Mouse (Mus musculus): ENCODE measurements around the gene Tcirg1.

DNA sequence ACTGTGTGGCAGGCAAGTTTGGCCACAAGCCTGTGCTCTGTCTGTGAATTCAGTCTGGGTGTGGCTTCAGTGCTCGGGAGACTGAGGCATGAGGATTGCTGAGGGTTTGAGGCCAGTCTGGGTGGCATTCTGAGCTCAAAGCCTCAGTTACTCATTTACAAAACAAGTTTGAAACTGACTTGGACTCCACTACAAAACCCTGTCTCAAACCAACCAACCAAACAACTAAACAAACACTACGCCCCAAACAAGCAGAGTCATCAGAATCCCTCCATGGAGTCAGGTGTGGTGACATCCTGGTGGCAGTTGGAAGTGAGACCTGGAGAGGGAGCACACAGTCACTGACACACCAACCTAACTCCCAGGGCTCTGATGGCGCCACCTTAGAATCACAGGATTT lies 43.4 kb upstream of the Tcirg1 start:
- TF ChIP-seq MAFK (IDR thresholded peaks at IDR 0.05; ENCODE audit: insufficient read depth, low read depth, low read length), result 0 out of 2 replicates have a peak, but pooled peaks have one; percentile 23
- TF ChIP-seq HCFC1 (IDR thresholded peaks at IDR 0.05; ENCODE audit: borderline replicate concordance, insufficient read depth, low read length), result no peak
- no peak for TF ChIP-seq ZC3H11A (IDR thresholded peaks at IDR 0.05; ENCODE audit: borderline replicate concordance, low read depth, low read length)
- no peak for TF ChIP-seq CHD2 (IDR thresholded peaks at IDR 0.05; ENCODE audit: low read depth, low read length)
